Mouse (Mus musculus) layer of hippocampus, postnatal 25 days (tissue): ENCODE measurements around the gene Gm10198. TPM values are rescaled to one million over a fixed set of nuclear protein-coding genes. Genes with fewer than 3 reads are reported as not detected.

Source experiments
- DNase-seq, 2 experiments: peaks; one replicate each; pipeline ENCODE4 v3.0.0; 2022; ENCODE audit warnings: mixed read lengths in 2 of 2, low spot score in 1 of 2; ENCODE audit errors: extremely low spot score in 1 of 2
- total RNA-seq, 2 experiments: library from RNA; stranded (reverse); gene quantifications; 2 replicates each; pipeline ENCODE4 v1.2.3; 2021

The Gm10198 gene
- total RNA-seq, 2 experiments from 2014 or later: not detected

DNA sequence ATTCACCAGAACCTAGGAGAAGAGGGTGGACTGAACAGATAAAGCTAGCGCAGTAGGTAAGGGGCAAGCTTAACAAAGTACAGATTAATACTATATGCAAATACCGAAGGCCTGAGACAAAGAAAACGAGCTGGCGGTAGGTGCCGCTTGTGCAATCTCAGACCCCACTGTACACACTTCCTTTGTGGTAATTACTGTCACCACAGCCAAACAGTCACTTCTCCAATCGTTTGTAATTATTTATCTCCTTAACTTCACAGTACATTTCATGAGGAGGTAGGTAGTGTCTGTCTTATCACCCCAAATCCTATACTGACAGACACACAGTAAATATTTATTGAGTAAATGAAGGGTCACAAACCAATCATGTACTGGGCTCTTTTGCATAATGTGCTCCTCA lies 47.7 kb downstream of the Gm10198 start:
- DNase-seq: no peak

Other genes starting within 250 kb of the Gm10198 start
- 10 to 100 TPM; 83.8 to 89.3 TPM for gene Gpbp1, start 102.7 kb upstream of the Gm10198 start, total RNA-seq
- gene Gm49496, start 42.8 kb upstream of the Gm10198 start, total RNA-seq: not detected
- 10 to 100 TPM; 24.0 to 30.4 TPM for gene Mier3, start 88.2 kb downstream of the Gm10198 start, total RNA-seq
- gene Map3k1, start 216.2 kb downstream of the Gm10198 start, total RNA-seq: 10 to 100 TPM; 10.1 to 12.0 TPM